Mouse (Mus musculus) right cerebral cortex, postnatal 36 days (tissue): ENCODE measurements around the gene Tnfsf13.
"Not testable (repeated sequence)": the region's sequence is repeated elsewhere in the genome, so short reads cannot be mapped to it uniquely, and the experiment has no call there.

Source experiments
- DNase-seq, 2 experiments: peaks; one replicate each; pipeline ENCODE4 v3.0.0; 2022; ENCODE audit warnings: low spot score in 2 of 2, mixed read lengths in 1 of 2

Gene Tnfsf13

GRCm38 (mm10) chr11:69703814-69704612 is 18.4 kb upstream of the Tnfsf13 start:
- no peak for DNase-seq

- DNase-seq: not testable (repeated sequence)
These were observed 17.8 kb upstream of the Tnfsf13 start for GRCm38 (mm10) chr11:69703381-69703780.

GRCm38 (mm10) chr11:69702886-69703285 is 17.3 kb upstream of the Tnfsf13 start:
- DNase-seq: not testable (repeated sequence)

- no peak for DNase-seq
These were observed 14.0 kb upstream of the Tnfsf13 start for GRCm38 (mm10) chr11:69699595-69699994.

- DNase-seq: no peak
These were observed 13.0 kb upstream of the Tnfsf13 start for GRCm38 (mm10) chr11:69698574-69698973.

- no peak for DNase-seq
These were observed 11.8 kb upstream of the Tnfsf13 start for GRCm38 (mm10) chr11:69697396-69697795.

- no peak for DNase-seq
These were observed 10.0 kb upstream of the Tnfsf13 start, which contains the start of the genes Tnfsf12 and Tnfsfm13 for GRCm38 (mm10) chr11:69695361-69696181. TSS of gene Tnfsf12 (minus strand) at chr11:69695849. TSS of gene Tnfsfm13 (minus strand) at chr11:69696098.

GRCm38 (mm10) chr11:69695046-69695360 is 9.4 kb upstream of the Tnfsf13 start:
- no peak for DNase-seq

GRCm38 (mm10) chr11:69693421-69693965 is 7.9 kb upstream of the Tnfsf13 start:
- DNase-seq: no peak

- DNase-seq: no peak
These were observed 7.3 kb upstream of the Tnfsf13 start for GRCm38 (mm10) chr11:69692863-69693262.

- DNase-seq: no peak
These were observed 6.7 kb upstream of the Tnfsf13 start for GRCm38 (mm10) chr11:69692196-69692811.

- DNase-seq: no peak
These were observed 4.3 kb upstream of the Tnfsf13 start for GRCm38 (mm10) chr11:69689891-69690290.

GRCm38 (mm10) chr11:69687061-69687460 is 1.5 kb upstream of the Tnfsf13 start:
- no peak for DNase-seq

GRCm38 (mm10) chr11:69686377-69686776 is 793 bp upstream of the Tnfsf13 start:
- no peak for DNase-seq

- DNase-seq: no peak
These were observed 648 bp downstream of the Tnfsf13 start for GRCm38 (mm10) chr11:69684936-69685335.

GRCm38 (mm10) chr11:69684128-69684745 is 1.3 kb downstream of the Tnfsf13 start:
- DNase-seq: no peak

GRCm38 (mm10) chr11:69683576-69683975 is 2.0 kb downstream of the Tnfsf13 start:
- no peak for DNase-seq

GRCm38 (mm10) chr11:69682840-69683533 is 2.6 kb downstream of the Tnfsf13 start:
- DNase-seq: peak; percentile 61 to 70

- DNase-seq: no peak
These were observed 3.3 kb downstream of the Tnfsf13 start for GRCm38 (mm10) chr11:69682209-69682839.
